Mouse (Mus musculus) gastrocnemius, postnatal 25 days (tissue): ENCODE measurements at regions not wholly inside any gene's neighbourhood (a gene's known extent, or its start where the extent isn't known, plus 50 kb on each side); places are given as distances from the start of the nearest gene placed in this dataset.

ENCODE experiments used
- DNase-seq: peaks from one replicate; pipeline ENCODE4 v3.0.0; 2022

GRCm38 (mm10) chr8:77774551-77775335 is 50.5 kb upstream of the Ednra start:
- DNase-seq, result no peak

GRCm38 (mm10) chr8:77775526-77775925 is 51.3 kb upstream of the Ednra start:
- DNase-seq, result no peak

- no peak for DNase-seq
These were observed 53.3 kb upstream of the Ednra start for GRCm38 (mm10) chr8:77777597-77777996.

- DNase-seq, result no peak
These were observed 61.5 kb upstream of the Ednra start for GRCm38 (mm10) chr8:77785676-77786255.

- DNase-seq, result no peak
These were observed 70.6 kb upstream of the Ednra start for GRCm38 (mm10) chr8:77794911-77795310.

- peak; percentile 38 for DNase-seq
These were observed 79.1 kb upstream of the Ednra start for GRCm38 (mm10) chr8:77803147-77803903.

- no peak for DNase-seq
These were observed 80.3 kb upstream of the Ednra start for GRCm38 (mm10) chr8:77804536-77804935.

GRCm38 (mm10) chr8:77804956-77805355 is 80.7 kb upstream of the Ednra start:
- no peak for DNase-seq

- no peak for DNase-seq
These were observed 81.4 kb upstream of the Ednra start for GRCm38 (mm10) chr8:77805657-77806056.

- DNase-seq, result no peak
These were observed 90.8 kb upstream of the Ednra start for GRCm38 (mm10) chr8:77814796-77815647.

GRCm38 (mm10) chr8:77815648-77815971 is 91.3 kb upstream of the Ednra start:
- DNase-seq, result no peak

- DNase-seq, result no peak
These were observed 92.0 kb upstream of the Ednra start for GRCm38 (mm10) chr8:77816217-77816616.

GRCm38 (mm10) chr8:77825786-77826185 is 101.5 kb upstream of the Ednra start:
- no peak for DNase-seq

- DNase-seq, result no peak
These were observed 102.0 kb upstream of the Ednra start for GRCm38 (mm10) chr8:77826255-77826654.

GRCm38 (mm10) chr8:77828079-77828478 is 103.8 kb upstream of the Ednra start:
- no peak for DNase-seq

- no peak for DNase-seq
These were observed 105.0 kb upstream of the Ednra start for GRCm38 (mm10) chr8:77829126-77829748.

- DNase-seq, result no peak
These were observed 105.5 kb upstream of the Ednra start for GRCm38 (mm10) chr8:77829764-77830163.

- DNase-seq, result no peak
These were observed 110.0 kb upstream of the Ednra start for GRCm38 (mm10) chr8:77834283-77834682.

- no peak for DNase-seq
These were observed 112.7 kb upstream of the Ednra start for GRCm38 (mm10) chr8:77836902-77837489.

GRCm38 (mm10) chr8:77842392-77843139 is 118.3 kb upstream of the Ednra start:
- DNase-seq, result no peak

- no peak for DNase-seq
These were observed 119.0 kb upstream of the Ednra start for GRCm38 (mm10) chr8:77843229-77843628.
